Mouse (Mus musculus): ENCODE results near the gene Cib3. TPM values are rescaled to one million over a fixed set of nuclear protein-coding genes. Genes with fewer than 3 reads are reported as not detected.

The Cib3 gene
- total and polyA plus RNA-seq, 2 experiments from 2014 or later: not detected

DNA sequence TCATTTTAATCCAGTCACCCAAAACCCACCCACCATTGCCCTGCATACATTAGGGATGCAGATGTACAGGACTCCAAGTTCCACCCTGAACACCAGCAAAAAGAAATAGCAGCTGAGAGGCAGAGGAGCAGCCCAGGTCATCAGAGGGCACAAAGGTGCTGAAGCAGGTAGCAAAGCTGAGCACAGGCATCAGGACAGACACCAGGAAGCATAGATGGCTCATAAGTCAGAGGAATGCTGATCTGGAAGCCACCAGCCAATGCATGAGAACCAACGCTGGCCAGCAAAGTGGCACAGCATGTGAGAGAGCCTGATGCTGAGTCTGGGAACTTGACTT, 45.2 kb upstream of the Cib3 start:
- Histone ChIP-seq H3K4me1 (ENCODE audit: insufficient read depth, low read length) (no peaks in the 10 kb centered on the region), H3K36me3 (ENCODE audit: insufficient read depth, low read length) (peaks cover 24% of the 10 kb centered on the region), H3K27ac (ENCODE audit: low read depth, low read length) (no peak overlapping the region), H3K27me3 (ENCODE audit: insufficient read depth, low read length) (no peaks in the 10 kb centered on the region), H3K9me3 (ENCODE audit: low read length) (no peaks in the 10 kb centered on the region), H3K4me2 (ENCODE audit: low read depth, low read length, poor library complexity, severe bottlenecking) (no peak overlapping the region), H3K9ac (replicated peaks; ENCODE audit: low read length, poor library complexity, severe bottlenecking) (no peak overlapping the region), H3K4me3 (ENCODE audit: low read depth, low read length) (no peak overlapping the region)
- DNase-seq (ENCODE audit: low spot score): no peak
- ATAC-seq (ENCODE audit: low FRiP score): no peak
- TF ChIP-seq CTCF (IDR thresholded peaks at IDR 0.05): no peak
- 96% methylated on average over 1 of the region's 1 CpGs for WGBS

DNA sequence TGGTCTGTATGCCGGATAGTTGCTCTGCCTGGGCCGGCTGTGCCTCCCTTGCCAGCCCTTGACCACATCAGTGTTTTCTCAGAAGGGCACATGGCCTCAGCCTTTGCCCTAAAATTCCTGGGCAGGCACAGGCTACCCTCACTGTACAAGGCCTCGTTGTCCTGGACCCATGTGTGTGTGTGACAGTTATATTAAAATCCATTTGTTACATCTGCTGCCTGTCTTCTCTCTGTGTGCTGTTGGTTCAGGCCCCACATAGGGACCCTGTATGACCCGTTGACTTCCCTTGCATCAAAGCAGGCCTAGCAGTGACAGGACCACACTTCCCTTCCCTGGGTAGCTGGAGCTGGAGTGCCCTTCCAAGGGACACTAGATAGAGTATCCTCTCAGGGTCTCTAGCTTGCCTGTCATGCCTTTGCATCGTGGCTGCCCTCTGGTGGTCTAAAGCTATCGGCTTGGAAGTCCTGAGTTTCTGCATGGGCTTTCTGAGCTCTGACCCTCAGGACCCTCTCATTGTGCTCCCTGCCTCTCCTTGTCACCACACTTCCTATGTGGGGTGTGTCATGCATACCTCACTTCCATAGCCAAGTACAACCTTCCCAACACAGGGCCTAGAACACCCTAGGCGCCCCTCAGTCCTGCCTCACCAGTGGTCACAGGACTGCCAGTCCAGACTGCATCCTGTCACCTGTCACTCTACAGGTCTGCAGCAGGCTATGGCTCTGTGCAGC, 44.7 kb upstream of the Cib3 start:
- ATAC-seq (ENCODE audit: low FRiP score): peak; percentile 18
- Histone ChIP-seq H3K4me2 (ENCODE audit: low read depth, low read length, poor library complexity, severe bottlenecking) (no peak overlapping the region), H3K9ac (replicated peaks; ENCODE audit: low read length, poor library complexity, severe bottlenecking) (no peak overlapping the region), H3K36me3 (ENCODE audit: insufficient read depth, low read length) (peaks cover 29% of the 10 kb centered on the region), H3K27me3 (ENCODE audit: insufficient read depth, low read length) (no peaks in the 10 kb centered on the region), H3K4me3 (ENCODE audit: low read depth, low read length) (no peak overlapping the region), H3K4me1 (ENCODE audit: insufficient read depth, low read length) (no peaks in the 10 kb centered on the region), H3K9me3 (ENCODE audit: low read length) (no peaks in the 10 kb centered on the region), H3K27ac (ENCODE audit: low read depth, low read length) (no peak overlapping the region)
- WGBS: 52% methylated on average over 7 of the region's 7 CpGs
- peak; percentile 78 for TF ChIP-seq CTCF (IDR thresholded peaks at IDR 0.05)
- peak; percentile 58 for DNase-seq (ENCODE audit: low spot score)

DNA sequence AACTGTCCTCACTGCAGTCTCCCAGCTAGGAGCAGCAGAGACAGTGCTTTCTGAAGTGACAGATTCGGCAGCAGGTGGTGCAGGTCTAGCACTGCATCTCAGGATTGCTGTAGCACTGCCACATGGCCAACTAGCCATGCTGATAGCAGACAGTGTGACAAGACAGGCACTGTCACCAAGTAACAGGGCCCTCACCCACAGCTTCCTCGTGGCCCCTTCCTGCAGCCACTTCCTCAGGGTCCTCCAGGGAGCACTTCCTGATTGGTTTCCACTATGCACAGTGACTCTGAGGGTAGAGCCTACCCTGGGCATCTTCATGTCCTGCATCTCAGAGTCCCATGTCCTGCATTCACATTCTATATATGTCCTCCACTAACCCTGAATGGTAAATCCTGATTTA, 32.0 kb upstream of the Cib3 start:
- Histone ChIP-seq H3K4me2 (ENCODE audit: low read depth, low read length, poor library complexity, severe bottlenecking) (no peak overlapping the region), H3K27me3 (ENCODE audit: insufficient read depth, low read length) (no peaks in the 10 kb centered on the region), H3K9me3 (ENCODE audit: low read length) (no peaks in the 10 kb centered on the region), H3K4me3 (ENCODE audit: low read depth, low read length) (no peak overlapping the region), H3K27ac (ENCODE audit: low read depth, low read length) (no peak overlapping the region), H3K36me3 (ENCODE audit: insufficient read depth, low read length) (peaks cover 15% of the 10 kb centered on the region; the same call in 1 of the 2 replicates), H3K4me1 (ENCODE audit: insufficient read depth, low read length) (peaks cover 13% of the 10 kb centered on the region; the same call in 1 of the 2 replicates), H3K9ac (replicated peaks; ENCODE audit: low read length, poor library complexity, severe bottlenecking) (no peak overlapping the region)
- DNase-seq (ENCODE audit: low spot score): no peak
- TF ChIP-seq CTCF (IDR thresholded peaks at IDR 0.05): no peak
- no peak for ATAC-seq (ENCODE audit: low FRiP score)
- WGBS: 94% methylated on average over 2 of the region's 2 CpGs

DNA sequence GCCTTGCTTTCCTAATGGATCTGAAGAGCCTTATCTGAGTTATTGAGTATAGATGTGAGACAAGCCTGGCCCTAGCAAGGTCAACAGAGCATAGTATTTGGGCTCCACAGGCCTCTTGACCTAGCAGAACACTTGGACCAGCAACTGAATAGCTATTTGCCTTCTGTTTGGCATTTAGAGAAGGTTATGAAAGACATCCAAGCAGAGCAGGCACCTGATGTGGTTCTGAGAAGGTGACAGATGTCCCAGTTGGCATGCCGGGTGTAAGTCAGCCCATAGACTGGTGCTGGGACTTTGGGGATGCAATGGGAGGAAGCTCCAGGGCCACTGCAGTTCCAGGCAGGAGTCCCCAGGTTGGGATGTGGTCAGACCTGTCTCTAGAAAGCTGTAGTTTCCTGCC, 29.6 kb upstream of the Cib3 start:
- 95% methylated on average over 1 of the region's 1 CpGs for WGBS
- Histone ChIP-seq H3K4me1 (ENCODE audit: insufficient read depth, low read length) (peaks cover 13% of the 10 kb centered on the region; the same call in 1 of the 2 replicates), H3K9me3 (ENCODE audit: low read length) (no peaks in the 10 kb centered on the region), H3K27ac (ENCODE audit: low read depth, low read length) (no peak overlapping the region), H3K36me3 (ENCODE audit: insufficient read depth, low read length) (peaks cover 15% of the 10 kb centered on the region; the same call in 1 of the 2 replicates), H3K4me3 (ENCODE audit: low read depth, low read length) (no peak overlapping the region), H3K4me2 (ENCODE audit: low read depth, low read length, poor library complexity, severe bottlenecking) (no peak overlapping the region), H3K9ac (replicated peaks; ENCODE audit: low read length, poor library complexity, severe bottlenecking) (0 out of 2 replicates have a peak overlapping the region, but pooled peaks have one; percentile 13), H3K27me3 (ENCODE audit: insufficient read depth, low read length) (no peaks in the 10 kb centered on the region)
- DNase-seq (ENCODE audit: low spot score) (no peak), ATAC-seq (ENCODE audit: low FRiP score) (no peak)
- TF ChIP-seq CTCF (IDR thresholded peaks at IDR 0.05): no peak

DNA sequence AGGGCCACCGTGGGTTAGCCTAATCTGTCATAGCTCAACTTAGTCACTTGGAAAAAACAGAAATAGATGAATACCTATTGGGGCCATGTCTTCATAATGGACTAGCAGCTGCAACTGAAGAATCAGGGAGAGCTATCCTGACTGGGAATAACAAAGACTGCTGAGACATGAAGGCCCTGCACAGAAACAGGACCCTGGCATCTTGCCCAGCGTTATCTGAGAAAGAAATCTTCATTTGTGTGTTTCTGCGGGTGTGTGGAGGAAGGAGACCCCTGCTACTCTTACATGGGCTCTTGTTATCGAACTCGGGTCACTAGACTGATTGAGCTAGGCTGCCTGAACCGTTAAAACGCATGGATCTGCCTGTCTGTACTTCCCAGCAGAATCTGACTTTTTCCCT, 28.3 kb upstream of the Cib3 start:
- WGBS: 63% methylated on average over 7 of the region's 7 CpGs
- Histone ChIP-seq H3K4me2 (ENCODE audit: low read depth, low read length, poor library complexity, severe bottlenecking) (peak overlapping the region; percentile 92), H3K36me3 (ENCODE audit: insufficient read depth, low read length) (peaks cover 3% of the 10 kb centered on the region; the same call in 1 of the 2 replicates), H3K27me3 (ENCODE audit: insufficient read depth, low read length) (no peaks in the 10 kb centered on the region), H3K9me3 (ENCODE audit: low read length) (no peaks in the 10 kb centered on the region), H3K4me1 (ENCODE audit: insufficient read depth, low read length) (peaks cover 13% of the 10 kb centered on the region; the same call in 1 of the 2 replicates), H3K27ac (ENCODE audit: low read depth, low read length) (no peak overlapping the region), H3K9ac (replicated peaks; ENCODE audit: low read length, poor library complexity, severe bottlenecking) (peak overlapping the region; percentile 85), H3K4me3 (ENCODE audit: low read depth, low read length) (peak overlapping the region; percentile 75)
- DNase-seq (ENCODE audit: low spot score) (no peak), ATAC-seq (ENCODE audit: low FRiP score) (no peak)
- no peak for TF ChIP-seq CTCF (IDR thresholded peaks at IDR 0.05)

DNA sequence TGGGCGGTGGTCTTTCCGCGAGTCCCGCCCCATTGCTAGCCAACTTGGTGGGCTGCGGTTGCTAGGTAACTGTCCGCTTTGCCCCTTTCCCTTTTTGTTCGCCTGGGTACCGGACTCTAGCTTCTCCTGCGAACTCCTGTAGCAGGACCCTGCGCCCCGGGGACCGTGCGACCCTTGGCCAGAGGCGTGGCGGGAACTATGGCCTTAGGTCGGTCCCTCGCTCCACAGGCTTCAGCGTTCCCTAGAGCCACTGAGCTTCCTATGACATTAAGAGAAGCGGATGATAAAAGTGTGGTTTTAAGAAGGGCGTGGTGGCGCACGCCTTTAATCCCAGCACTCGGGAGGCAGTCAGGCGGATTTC, 27.7 kb upstream of the Cib3 start:
- ATAC-seq (ENCODE audit: low FRiP score) (no peak), DNase-seq (ENCODE audit: low spot score) (no peak)
- TF ChIP-seq CTCF (IDR thresholded peaks at IDR 0.05): no peak
- Histone ChIP-seq H3K4me3 (ENCODE audit: low read depth, low read length) (peak overlapping the region; percentile 75), H3K4me2 (ENCODE audit: low read depth, low read length, poor library complexity, severe bottlenecking) (peak overlapping the region; percentile 92), H3K27ac (ENCODE audit: low read depth, low read length) (peak overlapping the region; percentile 93), H3K4me1 (ENCODE audit: insufficient read depth, low read length) (peaks cover 13% of the 10 kb centered on the region; the same call in 1 of the 2 replicates), H3K9ac (replicated peaks; ENCODE audit: low read length, poor library complexity, severe bottlenecking) (peak overlapping the region; percentile 85), H3K9me3 (ENCODE audit: low read length) (no peaks in the 10 kb centered on the region), H3K27me3 (ENCODE audit: insufficient read depth, low read length) (no peaks in the 10 kb centered on the region), H3K36me3 (ENCODE audit: insufficient read depth, low read length) (0 out of 2 replicates have a peak, but pooled peaks cover 3% of the 10 kb centered on the region)
- under 1% methylated on average over 24 of the region's 24 CpGs for WGBS
